Mouse (Mus musculus) thymus, adult 2 months (tissue): ENCODE results near the gene Hc.

Source experiments
- CTCF ChIP-seq: fragments of 200-500 bp; IDR thresholded peaks from 2 replicates; pipeline ENCODE4 v1.5.1; 2012; ENCODE audit warnings: mild to moderate bottlenecking, control low read depth, low read length, moderate library complexity, borderline replicate concordance; ENCODE audit not compliant: control insufficient read depth, poor library complexity, insufficient read depth; ENCODE audit errors: extremely low read depth
- POLR2A ChIP-seq: fragments of 200-500 bp; IDR thresholded peaks from 2 replicates; pipeline ENCODE4 v1.6.1; 2012; ENCODE audit warnings: mild to moderate bottlenecking, low read length, control low read depth, moderate library complexity; ENCODE audit not compliant: control insufficient read depth, poor library complexity, insufficient read depth; ENCODE audit errors: extremely low read depth

GRCm38 (mm10) chr2:34953018-34953417, 108.2 kb downstream of the Hc start:
- TF ChIP-seq CTCF (no peak), POLR2A (no peak)
